Mouse (Mus musculus) midbrain, postnatal 0 days (tissue): ENCODE measurements at regions not wholly inside any gene's neighbourhood (a gene's known extent, or its start where the extent isn't known, plus 50 kb on each side); places are given as distances from the start of the nearest gene placed in this dataset.

ENCODE experiments used
- ATAC-seq: fragments of 200-750 bp; cut with Nextera tagmentation; 2 replicates; pipeline ENCODE4 v1.8.0; 2017; ENCODE audit warnings: moderate number of reproducible peaks, mild to moderate bottlenecking, moderate TSS enrichment, moderate library complexity; ENCODE audit not compliant: low FRiP score
- DNase-seq: peaks from one replicate; pipeline ENCODE4 v3.0.0-alpha.2; 2015; ENCODE audit warnings: low spot score
- H3K27ac ChIP-seq: fragments of 300-500 bp; sonication (generic); 2 replicates; pipeline ENCODE4 v1.5.1; 2014; ENCODE audit warnings: low read depth, mild to moderate bottlenecking, low read length, mixed read lengths
- H3K27me3 ChIP-seq: fragments of 300-500 bp; sonication (generic); 2 replicates; pipeline ENCODE4 v1.6.1; 2014; ENCODE audit warnings: low read length, control low read depth, mixed read lengths; ENCODE audit not compliant: insufficient read depth
- H3K36me3 ChIP-seq: fragments of 300-500 bp; sonication (generic); 2 replicates; pipeline ENCODE4 v1.6.1; 2014; ENCODE audit warnings: low read length, control low read depth, mixed read lengths; ENCODE audit not compliant: insufficient read depth
- H3K4me1 ChIP-seq: fragments of 300-500 bp; sonication (generic); 2 replicates; pipeline ENCODE4 v1.6.1; 2014; ENCODE audit warnings: mild to moderate bottlenecking, control low read depth, antibody characterized with exemption, low read length, mixed read lengths; ENCODE audit not compliant: insufficient read depth
- H3K4me2 ChIP-seq: fragments of 300-500 bp; sonication (generic); 2 replicates; pipeline ENCODE4 v1.6.1; 2014; ENCODE audit warnings: low read depth, mild to moderate bottlenecking, low read length, mixed read lengths; ENCODE audit not compliant: poor library complexity, severe bottlenecking
- H3K4me3 ChIP-seq: fragments of 300-500 bp; sonication (generic); 2 replicates; pipeline ENCODE4 v1.5.1; 2014; ENCODE audit warnings: low read depth, mild to moderate bottlenecking, low read length, moderate library complexity
- H3K9ac ChIP-seq: fragments of 300-500 bp; sonication (generic); replicated peaks from 2 replicates; pipeline ENCODE4 v1.6.1; 2014; ENCODE audit warnings: mild to moderate bottlenecking, low read length, moderate library complexity, mixed read lengths; ENCODE audit not compliant: poor library complexity, severe bottlenecking
- H3K9me3 ChIP-seq: fragments of 300-500 bp; sonication (generic); 2 replicates; pipeline ENCODE4 v1.6.1; 2016; ENCODE audit warnings: low read length, control low read depth
- CTCF ChIP-seq: IDR thresholded peaks from 2 replicates; pipeline ENCODE4 v1.5.1; 2016; ENCODE audit warnings: antibody characterized with exemption, mild to moderate bottlenecking
- WGBS: fragments of 180-500 bp; shearing (Covaris S2); extraction: QIAGEN DNeasy Blood & Tissue Kit; methylation state at CpG from one replicate; pipeline ENCODE4 v1.1.7; 2014; 5-methylcytosine and 5-hydroxymethylcytosine counted together

- H3K4me2 ChIP-seq: no peak overlapping the region
- no peak for TF ChIP-seq CTCF
- 86% methylated on average over 2 of the region's 2 CpGs for WGBS
Observed at GRCm38 (mm10) chr4:56664921-56665320, 74.9 kb upstream of the Gm26657 start.

GRCm38 (mm10) chr4:56661816-56662215 is 78.1 kb upstream of the Gm26657 start:
- Histone ChIP-seq H3K4me3 (no peak overlapping the region), H3K27ac (no peak overlapping the region), H3K27me3 (no peaks in the 10 kb centered on the region), H3K36me3 (no peaks in the 10 kb centered on the region), H3K9me3 (no peaks in the 10 kb centered on the region), H3K4me1 (no peaks in the 10 kb centered on the region; the same call in 1 of the 2 replicates), H3K4me2 (no peak overlapping the region), H3K9ac (no peak overlapping the region)
- ATAC-seq (no peak), DNase-seq (no peak)
- WGBS: 88% methylated on average over 5 of the region's 5 CpGs
- no peak for TF ChIP-seq CTCF

More at GRCm38 (mm10) chr4:56664921-56665320, 74.9 kb upstream of the Gm26657 start:
- H3K9ac ChIP-seq: no peak overlapping the region
- no peaks in the 10 kb centered on the region for H3K36me3 ChIP-seq
- no peak for ATAC-seq
- H3K27ac ChIP-seq: no peak overlapping the region
- no peaks in the 10 kb centered on the region for H3K9me3 ChIP-seq
- no peaks in the 10 kb centered on the region for H3K27me3 ChIP-seq
- H3K4me3 ChIP-seq: no peak overlapping the region
- no peak for DNase-seq
- no peaks in the 10 kb centered on the region for H3K4me1 ChIP-seq

- H3K4me1 ChIP-seq: peaks cover 5% of the 10 kb centered on the region; the same call in 1 of the 2 replicates
- DNase-seq (no peak), ATAC-seq (no peak)
- no peaks in the 10 kb centered on the region for H3K36me3 ChIP-seq
- no peak overlapping the region for H3K4me3 ChIP-seq
- no peaks in the 10 kb centered on the region for H3K9me3 ChIP-seq
- H3K9ac ChIP-seq: no peak overlapping the region
- H3K27me3 ChIP-seq: no peaks in the 10 kb centered on the region
- TF ChIP-seq CTCF: no peak
- WGBS: 75% methylated on average over 3 of the region's 3 CpGs
- no peak overlapping the region for H3K4me2 ChIP-seq
- H3K27ac ChIP-seq: no peak overlapping the region
Observed at GRCm38 (mm10) chr4:56657046-56657445, 82.8 kb upstream of the Gm26657 start.

DNA sequence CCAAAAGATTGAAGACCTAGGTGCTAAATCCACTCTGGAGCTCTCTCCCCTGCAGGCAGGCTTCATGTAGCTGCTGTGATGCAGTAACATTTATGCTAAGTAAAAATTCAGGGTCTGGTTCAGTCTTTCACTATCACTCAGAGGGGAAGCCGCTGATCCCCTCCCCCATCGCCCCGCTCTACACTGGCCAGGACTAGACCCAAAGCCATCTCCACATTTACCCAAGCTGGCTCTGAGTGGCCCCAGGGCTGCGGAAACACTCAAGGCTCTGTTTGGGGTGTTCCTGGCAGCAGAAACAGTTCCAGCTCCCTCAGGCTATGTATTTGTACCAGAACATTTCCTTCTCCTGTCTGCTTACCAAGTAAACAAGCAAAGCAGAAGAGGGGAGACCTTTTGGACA is 85.5 kb upstream of the Gm26657 start:
- no peaks in the 10 kb centered on the region for H3K27me3 ChIP-seq
- no peaks in the 10 kb centered on the region for H3K9me3 ChIP-seq
- H3K9ac ChIP-seq: no peak overlapping the region
- DNase-seq (peak; percentile 33), ATAC-seq (no peak)
- 68% methylated on average over 4 of the region's 4 CpGs for WGBS
- peaks cover 5% of the 10 kb centered on the region; the same call in 1 of the 2 replicates for H3K4me1 ChIP-seq
- no peak overlapping the region for H3K4me3 ChIP-seq
- no peak for TF ChIP-seq CTCF
- no peak overlapping the region for H3K4me2 ChIP-seq
- no peaks in the 10 kb centered on the region for H3K36me3 ChIP-seq
- no peak overlapping the region for H3K27ac ChIP-seq

DNA sequence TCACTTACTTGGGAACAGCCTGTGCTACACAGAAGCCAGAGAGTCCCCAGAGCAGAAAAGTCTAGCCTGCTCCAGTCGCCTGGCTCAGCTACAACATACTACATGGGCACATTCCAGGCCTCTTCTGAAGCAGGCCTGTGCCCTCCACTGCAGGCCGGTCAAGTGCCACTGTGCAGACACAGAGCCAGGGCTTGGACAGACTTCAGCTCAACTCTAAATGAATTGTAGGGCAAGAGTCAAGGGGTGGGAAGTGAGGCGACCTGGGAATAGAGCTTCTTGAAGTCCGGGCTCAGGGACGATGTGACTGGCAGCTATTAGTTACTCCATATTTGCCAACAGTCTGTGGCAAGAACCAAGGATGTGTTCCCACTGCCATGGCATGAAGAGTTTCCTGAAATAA is 87.1 kb upstream of the Gm26657 start:
- Histone ChIP-seq H3K27me3 (no peaks in the 10 kb centered on the region), H3K4me3 (no peak overlapping the region), H3K4me1 (peaks cover 5% of the 10 kb centered on the region; the same call in 1 of the 2 replicates), H3K9ac (no peak overlapping the region), H3K36me3 (no peaks in the 10 kb centered on the region), H3K4me2 (no peak overlapping the region), H3K27ac (no peak overlapping the region), H3K9me3 (no peaks in the 10 kb centered on the region)
- no peak for TF ChIP-seq CTCF
- ATAC-seq: no peak
- WGBS: 84% methylated on average over 5 of the region's 5 CpGs
- DNase-seq: no peak

GRCm38 (mm10) chr4:56649731-56650130 is 90.1 kb upstream of the Gm26657 start:
- Histone ChIP-seq H3K4me1 (peaks cover 5% of the 10 kb centered on the region; the same call in 1 of the 2 replicates), H3K4me2 (no peak overlapping the region), H3K9ac (no peak overlapping the region), H3K27me3 (no peaks in the 10 kb centered on the region), H3K27ac (no peak overlapping the region), H3K9me3 (no peaks in the 10 kb centered on the region), H3K4me3 (no peak overlapping the region), H3K36me3 (no peaks in the 10 kb centered on the region)
- ATAC-seq (no peak), DNase-seq (no peak)
- 67% methylated on average over 1 of the region's 1 CpGs for WGBS
- no peak for TF ChIP-seq CTCF
